Mouse (Mus musculus) ES-Bruce4 (cell line): ENCODE measurements at regions not wholly inside any gene's neighbourhood (a gene's known extent, or its start where the extent isn't known, plus 50 kb on each side); places are given as distances from the start of the nearest gene placed in this dataset.

ENCODE experiments used
- H3K27ac ChIP-seq: 2 replicates; pipeline ENCODE4 v1.5.1; 2012; ENCODE audit warnings: low read length, inconsistent platforms; ENCODE audit not compliant: insufficient read depth
- H3K27me3 ChIP-seq: 2 replicates; pipeline ENCODE4 v1.6.1; 2012; ENCODE audit warnings: mild to moderate bottlenecking, low read length, inconsistent platforms; ENCODE audit not compliant: control insufficient read depth, poor library complexity, insufficient read depth, severe bottlenecking
- H3K36me3 ChIP-seq: 2 replicates; pipeline ENCODE4 v1.6.1; 2012; ENCODE audit warnings: inconsistent platforms, mild to moderate bottlenecking, low read length, moderate library complexity; ENCODE audit not compliant: control insufficient read depth, poor library complexity, insufficient read depth, severe bottlenecking
- H3K4me1 ChIP-seq: one replicate; pipeline ENCODE4 v1.8.1; 2011; ENCODE audit warnings: low read length; ENCODE audit not compliant: control insufficient read depth, insufficient read depth
- H3K4me3 ChIP-seq: 2 replicates; pipeline ENCODE4 v1.5.1; 2011; ENCODE audit warnings: low read depth, mild to moderate bottlenecking, low read length
- H3K9ac ChIP-seq: 2 replicates; pipeline ENCODE4 v1.6.1; 2012; ENCODE audit warnings: low read depth, mild to moderate bottlenecking, inconsistent platforms; ENCODE audit not compliant: poor library complexity, severe bottlenecking
- H3K9me3 ChIP-seq: replicated peaks from 2 replicates; pipeline ENCODE4 v1.6.1; 2012; ENCODE audit warnings: mild to moderate bottlenecking, low read length, inconsistent platforms; ENCODE audit not compliant: control insufficient read depth, poor library complexity, insufficient read depth, severe bottlenecking
- CTCF ChIP-seq: IDR thresholded peaks from one replicate; pipeline ENCODE4 v1.8.1; 2011; ENCODE audit warnings: low read depth, low read length
- EP300 ChIP-seq: IDR thresholded peaks from 2 replicates; pipeline ENCODE4 v1.6.1; 2011; ENCODE audit warnings: low read depth, low read length; ENCODE audit not compliant: insufficient read depth
- POLR2A ChIP-seq: IDR thresholded peaks from one replicate; pipeline ENCODE4 v1.8.1; 2011; ENCODE audit warnings: low read length; ENCODE audit not compliant: insufficient read depth

DNA sequence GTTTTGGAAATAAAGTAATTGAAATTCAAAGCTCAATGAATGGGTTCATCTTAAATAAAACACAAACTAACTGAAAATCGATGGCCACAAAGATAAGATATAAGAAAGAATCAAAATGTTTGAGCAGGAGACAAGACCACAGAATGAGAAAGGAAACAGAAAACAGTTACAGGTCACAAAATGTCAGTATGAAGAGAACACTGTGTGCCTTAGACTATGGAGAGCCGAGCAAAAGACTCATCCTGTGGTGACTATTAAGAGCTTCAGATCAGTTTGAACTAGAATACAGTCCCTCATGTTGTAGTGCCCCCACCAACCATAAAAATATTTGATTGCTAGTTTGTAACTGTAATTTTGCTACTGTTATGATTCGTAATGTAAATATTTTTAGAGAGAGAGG, 441.9 kb upstream of the 3110018I06Rik start:
- Histone ChIP-seq H3K4me1 (no peaks in the 10 kb centered on the region), H3K27me3 (no peaks in the 10 kb centered on the region), H3K27ac (no peak overlapping the region), H3K9me3 (no peaks in the 10 kb centered on the region), H3K9ac (no peak overlapping the region), H3K36me3 (no peaks in the 10 kb centered on the region), H3K4me3 (no peak overlapping the region)
- no peak for TF ChIP-seq EP300
- TF ChIP-seq POLR2A = no peak
- TF ChIP-seq CTCF = no peak

DNA sequence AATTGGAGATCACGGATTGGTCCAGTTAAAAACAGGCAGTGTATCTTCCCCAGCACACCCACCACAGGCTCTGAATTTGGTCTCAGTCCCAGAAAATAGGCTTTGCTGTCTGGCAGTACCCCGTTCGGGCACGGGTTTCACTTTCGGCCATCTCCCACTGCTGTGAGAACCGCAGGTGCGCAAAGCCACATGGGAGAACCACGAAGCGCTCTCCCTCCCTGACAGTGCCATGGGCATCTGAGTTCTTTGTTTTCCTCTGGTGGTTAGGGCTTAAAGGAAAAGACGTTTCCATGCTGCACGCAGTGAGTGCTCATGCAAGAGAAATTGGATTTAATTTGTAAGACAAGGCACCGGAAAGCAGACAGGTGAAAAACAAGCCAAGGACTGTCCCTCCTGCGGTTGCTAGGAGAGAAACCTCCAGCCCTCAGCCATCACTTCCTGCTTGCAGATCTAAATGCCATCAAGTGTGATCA, 441.3 kb upstream of the 3110018I06Rik start:
- TF ChIP-seq POLR2A (no peak), EP300 (no peak), CTCF (no peak)
- no peaks in the 10 kb centered on the region for H3K9me3 ChIP-seq
- H3K9ac ChIP-seq = no peak overlapping the region
- H3K27ac ChIP-seq = no peak overlapping the region
- no peaks in the 10 kb centered on the region for H3K27me3 ChIP-seq
- H3K36me3 ChIP-seq = no peaks in the 10 kb centered on the region
- no peaks in the 10 kb centered on the region for H3K4me1 ChIP-seq
- no peak overlapping the region for H3K4me3 ChIP-seq

DNA sequence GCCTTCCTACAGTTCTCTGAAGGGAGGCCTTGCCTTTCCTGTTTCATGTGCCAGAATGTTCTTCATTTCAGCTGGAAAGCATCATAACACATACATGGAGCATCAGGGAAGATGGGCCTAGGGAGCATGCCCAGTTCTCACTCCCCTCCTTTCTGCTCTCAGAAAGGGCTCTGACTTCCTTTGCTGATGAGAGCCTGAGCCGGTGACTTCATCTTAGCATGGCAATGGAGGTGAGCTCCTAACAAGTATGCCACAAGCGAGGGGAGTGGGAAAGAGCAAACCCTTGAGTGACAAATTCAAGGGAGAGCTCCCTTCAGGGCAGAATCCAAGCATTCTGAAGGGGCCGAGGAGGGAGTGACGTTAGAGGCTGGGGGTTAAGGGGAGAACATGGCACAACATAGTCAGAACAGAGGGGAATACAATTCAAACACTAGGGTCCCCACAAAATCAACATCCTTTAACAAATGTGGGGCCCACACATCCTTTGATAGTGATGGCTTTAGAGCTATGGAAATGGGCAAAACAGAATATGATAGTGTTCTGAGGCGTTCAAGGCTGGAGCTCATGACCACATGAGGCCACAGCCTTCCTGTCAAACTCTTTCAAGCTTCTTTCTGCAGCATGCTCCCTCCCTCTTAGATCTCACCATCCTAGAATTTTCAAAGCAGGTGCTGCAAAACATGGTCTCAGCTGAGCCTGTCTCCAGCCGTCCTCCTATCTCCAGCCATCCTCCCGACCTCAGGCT, 437.4 kb upstream of the 3110018I06Rik start:
- Histone ChIP-seq H3K27ac (no peak overlapping the region), H3K27me3 (no peaks in the 10 kb centered on the region), H3K4me3 (no peak overlapping the region), H3K4me1 (no peaks in the 10 kb centered on the region), H3K36me3 (no peaks in the 10 kb centered on the region), H3K9ac (no peak overlapping the region), H3K9me3 (no peaks in the 10 kb centered on the region)
- TF ChIP-seq POLR2A (no peak), EP300 (no peak), CTCF (no peak)

DNA sequence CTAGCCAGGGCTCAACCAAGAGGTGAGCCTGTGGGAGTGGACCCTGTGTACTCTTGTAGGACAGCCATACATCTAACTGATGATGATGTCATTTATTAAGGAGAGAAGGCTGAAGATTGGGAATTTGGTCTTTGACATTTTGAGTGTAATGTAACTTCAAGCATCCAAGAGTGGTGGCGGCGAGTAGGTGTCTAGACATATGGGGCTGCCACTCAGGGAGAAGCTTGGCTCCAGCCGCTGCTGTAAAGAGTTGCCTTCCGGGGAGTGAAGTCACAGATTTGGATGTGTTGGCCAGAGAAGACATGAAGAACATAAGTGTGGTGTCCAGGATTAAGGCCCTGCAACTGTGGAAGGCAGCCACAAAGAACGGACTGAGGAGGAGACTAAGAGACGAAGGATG, 436.3 kb upstream of the 3110018I06Rik start:
- Histone ChIP-seq H3K4me3 (no peak overlapping the region), H3K27ac (no peak overlapping the region), H3K9ac (no peak overlapping the region), H3K4me1 (no peaks in the 10 kb centered on the region), H3K27me3 (no peaks in the 10 kb centered on the region), H3K9me3 (no peaks in the 10 kb centered on the region), H3K36me3 (no peaks in the 10 kb centered on the region)
- no peak for TF ChIP-seq CTCF
- no peak for TF ChIP-seq EP300
- TF ChIP-seq POLR2A = no peak

DNA sequence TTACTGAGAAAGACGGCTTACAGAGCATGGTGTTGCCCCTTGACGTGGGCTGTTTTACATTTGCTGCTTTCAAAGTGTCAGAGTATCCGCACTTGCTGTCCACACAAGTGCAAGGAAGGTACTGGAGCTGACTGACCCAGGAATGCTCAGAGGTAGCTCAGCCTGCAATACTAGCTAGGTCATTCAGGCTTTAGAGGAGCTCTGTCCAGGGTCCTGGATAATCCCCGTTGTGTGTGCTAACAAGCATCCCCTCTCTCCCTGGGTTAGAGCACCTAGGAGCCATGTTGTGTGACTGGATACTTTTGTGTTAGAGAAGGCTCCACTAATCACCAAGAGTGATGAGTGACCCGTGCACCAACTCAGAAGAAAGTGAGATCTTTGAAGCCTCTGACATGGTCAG, 431.9 kb upstream of the 3110018I06Rik start:
- Histone ChIP-seq H3K9ac (no peak overlapping the region), H3K9me3 (no peaks in the 10 kb centered on the region), H3K4me1 (no peaks in the 10 kb centered on the region), H3K27ac (no peak overlapping the region), H3K4me3 (no peak overlapping the region), H3K36me3 (no peaks in the 10 kb centered on the region), H3K27me3 (no peaks in the 10 kb centered on the region)
- TF ChIP-seq EP300 (no peak), CTCF (no peak), POLR2A (no peak)

DNA sequence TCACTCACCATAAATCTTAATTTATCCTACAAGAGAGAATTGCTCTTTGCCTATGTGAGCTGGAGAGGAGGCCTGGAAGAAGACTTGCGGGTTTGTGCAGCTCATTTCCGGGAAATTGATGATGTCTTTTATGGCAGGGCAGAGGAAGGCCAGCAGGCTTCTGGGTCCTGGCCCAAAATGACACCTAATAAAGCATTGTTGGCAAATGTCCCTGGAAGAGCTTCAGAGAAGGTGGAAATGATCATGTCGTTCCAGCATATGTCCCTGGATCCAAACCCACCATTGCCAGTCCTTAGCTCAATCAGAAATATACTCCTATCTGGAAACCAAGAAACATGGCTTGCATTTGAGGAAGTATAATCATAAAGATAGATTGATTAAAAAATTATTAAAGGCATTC, 427.9 kb upstream of the 3110018I06Rik start:
- no peak overlapping the region for H3K4me3 ChIP-seq
- H3K36me3 ChIP-seq = no peaks in the 10 kb centered on the region
- no peaks in the 10 kb centered on the region for H3K4me1 ChIP-seq
- no peak overlapping the region for H3K27ac ChIP-seq
- TF ChIP-seq EP300 (no peak), CTCF (no peak), POLR2A (no peak)
- H3K27me3 ChIP-seq = no peaks in the 10 kb centered on the region
- no peak overlapping the region for H3K9ac ChIP-seq
- peaks cover 2% of the 10 kb centered on the region; the same call in 1 of the 2 replicates for H3K9me3 ChIP-seq
